In genomic region chr6:91776543-91776942, GRCm38 (mm10) we compare ENCODE assay signal across 9 mouse cellular contexts. TPM values are rescaled to one million over a fixed set of nuclear protein-coding genes. Genes with fewer than 3 reads are reported as not detected.
A peak's percentile ranks its signal among the peaks of the same experiment; 100 is the strongest.
DNase-seq lines count a peak whose midpoint lies in the region; ATAC-seq and TF ChIP-seq lines count a peak whose summit lies in the region.
"Had no signal": no experiment of that assay in that cellular context is flagged by ENCODE, and none has a peak within 500 bp of the region (broad histone marks: within the 10 kb centered on the region; RNA-seq: fewer than 3 reads in every experiment).

No protein-coding gene starts in this region.

- TF ChIP-seq CTCF in bone marrow, adult 2 months (IDR thresholded peaks at IDR 0.05; ENCODE audit: control insufficient read depth, insufficient read depth, low read length), result peak; percentile 56; the same call in 1 of the 2 replicates

- DNase-seq in ovary, postnatal 10 days (ENCODE audit: low spot score), result peak; percentile 29
- DNase-seq in ovary, adult 18-20 months (ENCODE audit: low spot score), result no peak
- peak; percentile 68 to 80 for DNase-seq in heart, postnatal 14 days
- DNase-seq in layer of hippocampus, adult 9-11 months, result peak; percentile 17
- peak; percentile 36 to 74 for DNase-seq in spleen, postnatal 4 days (ENCODE audit: low spot score in 2 of 2)

- 0 out of 2 replicates have a peak, but pooled peaks cover 3% of the 10 kb centered on the region for H3K27me3 ChIP-seq in embryonic facial prominence, embryonic 13.5 days

- 0 out of 2 replicates have a peak, but pooled peaks have one; percentile 8 for ATAC-seq in embryonic facial prominence, embryonic 13.5 days (ENCODE audit: insufficient number of reproducible peaks, insufficient read depth, low FRiP score, low TSS enrichment, low read depth)
- ATAC-seq in megakaryocyte progenitor cell, adult 5-6 weeks (replicated peaks; ENCODE audit: poor library complexity), result peak; percentile 94

- no peaks in the 10 kb centered on the region for H3K36me3 ChIP-seq in embryonic facial prominence, embryonic 13.5 days

- no peak for TF ChIP-seq POLR2A in bone marrow, adult 2 months (IDR thresholded peaks at IDR 0.05; ENCODE audit: borderline replicate concordance, control insufficient read depth, low read depth, low read length)

- intact Hi-C loops in heart, postnatal 14 days (cut with DNase I), result loop anchor here (1.0 to 5.0 kb wide), 3 partner anchors 76 to 491 kb away; no protein-coding TSS in a partner anchor

- no peak overlapping the region for H3K27ac ChIP-seq in bone marrow, adult 2 months (ENCODE audit: control insufficient read depth, insufficient read depth, low read depth, low read length, poor library complexity)
- H3K27ac ChIP-seq in embryonic facial prominence, embryonic 13.5 days, result no peak overlapping the region

- H3K4me1 ChIP-seq in bone marrow, adult 2 months (ENCODE audit: control insufficient read depth, insufficient read depth, low read length), result no peaks in the 10 kb centered on the region
- H3K4me1 ChIP-seq in embryonic facial prominence, embryonic 13.5 days, result 0 out of 2 replicates have a peak, but pooled peaks cover 6% of the 10 kb centered on the region

- WGBS in bone marrow, adult 2 months, result 8% methylated on average over 9 of the region's 9 CpGs
- whole genome bisulfite sequencing in embryonic facial prominence, embryonic 13.5 days, result 14% methylated on average over 9 of the region's 9 CpGs

- H3K9me3 ChIP-seq in embryonic facial prominence, embryonic 13.5 days, result no peaks in the 10 kb centered on the region

- no peak overlapping the region for H3K4me3 ChIP-seq in bone marrow, adult 2 months (replicated peaks; ENCODE audit: control insufficient read depth, low read depth, low read length)
- no peak overlapping the region for H3K4me3 ChIP-seq in embryonic facial prominence, embryonic 13.5 days
- H3K4me3 ChIP-seq: erythroblast, embryonic 14.5 days had no signal

- H3K4me2 ChIP-seq in embryonic facial prominence, embryonic 13.5 days, result no peak overlapping the region

- H3K9ac ChIP-seq in embryonic facial prominence, embryonic 13.5 days, result no peak overlapping the region

RNA-seq across cellular contexts. Expression of gene Grip2, which starts 50.5 kb away (rescaled TPM):
- polyA plus RNA-seq in bone marrow, adult 2 months (2011; ENCODE audit: insufficient read depth, insufficient read length, low replicate concordance, missing spikeins), result not detected in 2 replicates
- 0.55 and 0.69 TPM in 2 replicates for polyA plus RNA-seq in embryonic facial prominence, embryonic 13.5 days (2015; fragmentation: Nextera tagmentation; extraction: Ambion mirVana)
- total RNA-seq in heart, postnatal 14 days (2021), result 10 to 100 TPM; 12.0 to 12.5 TPM
- total RNA-seq in megakaryocyte progenitor cell, adult 5-6 weeks (2015), result not detected in 2 replicates
- total RNA-seq in megakaryocyte progenitor cell, adult 5-6 weeks (2017), result not detected in 2 replicates
- polyA plus RNA-seq: erythroblast, embryonic 14.5 days had no signal

Comparison
In these comparisons a context has a peak if more than half of its experiments do, and no peak if none do; other contexts are left out.
1. RNA of gene Grip2, which starts 50.5 kb away (total RNA-seq): 12.0 to 12.5 TPM in heart, postnatal 14 days; not detected in megakaryocyte progenitor cell, adult 5-6 weeks; every median in the first group is over 10 times any median in the second.